Mouse (Mus musculus): ENCODE measurements around the gene Mgme1. TPM values are rescaled to one million over a fixed set of nuclear protein-coding genes. Genes with fewer than 3 reads are reported as not detected.

Mgme1 gene
- polyA plus RNA-seq, 1 experiment from 2014 or later: 16.0 TPM

DNA sequence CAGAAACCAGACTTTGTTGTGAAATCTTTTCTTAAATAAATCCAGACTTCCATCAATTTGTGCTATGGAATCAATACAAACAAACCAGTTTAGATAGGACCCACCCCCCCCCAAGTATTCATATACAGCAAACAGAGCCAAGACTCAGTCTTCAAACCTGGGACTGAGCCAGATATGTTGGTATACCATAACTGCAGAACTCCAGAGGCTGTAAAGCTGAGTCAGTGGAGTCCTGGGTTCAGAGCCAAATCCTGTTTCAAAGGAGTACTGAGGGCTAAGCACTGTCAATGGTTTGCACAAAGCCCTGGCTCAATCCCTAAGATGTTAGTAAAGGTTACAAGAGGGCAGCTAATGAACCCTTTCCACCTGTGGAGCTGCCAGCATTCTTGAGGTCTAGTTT is 20.4 kb upstream of the Mgme1 start:
- no peak for DNase-seq (ENCODE audit: low spot score)
- H3K4me2 ChIP-seq (ENCODE audit: low read length): no peak overlapping the region
- H3K27ac ChIP-seq: no peak overlapping the region
- no peak overlapping the region for H3K9ac ChIP-seq (ENCODE audit: low read depth, low read length)
- no peak for TF ChIP-seq CTCF (IDR thresholded peaks at IDR 0.05; ENCODE audit: low read depth)
- H3K4me3 ChIP-seq (replicated peaks; ENCODE audit: low read depth, low read length): no peak overlapping the region
- H3K9me3 ChIP-seq (replicated peaks; ENCODE audit: low read length): no peaks in the 10 kb centered on the region
- no peaks in the 10 kb centered on the region for H3K4me1 ChIP-seq (replicated peaks; ENCODE audit: insufficient read depth, low read length)
- no peaks in the 10 kb centered on the region for H3K27me3 ChIP-seq (ENCODE audit: insufficient read depth, low read length)
- peaks cover 57% of the 10 kb centered on the region for H3K36me3 ChIP-seq (ENCODE audit: insufficient read depth, low read length)
- ATAC-seq (replicated peaks; ENCODE audit: low FRiP score, low read depth): no peak

DNA sequence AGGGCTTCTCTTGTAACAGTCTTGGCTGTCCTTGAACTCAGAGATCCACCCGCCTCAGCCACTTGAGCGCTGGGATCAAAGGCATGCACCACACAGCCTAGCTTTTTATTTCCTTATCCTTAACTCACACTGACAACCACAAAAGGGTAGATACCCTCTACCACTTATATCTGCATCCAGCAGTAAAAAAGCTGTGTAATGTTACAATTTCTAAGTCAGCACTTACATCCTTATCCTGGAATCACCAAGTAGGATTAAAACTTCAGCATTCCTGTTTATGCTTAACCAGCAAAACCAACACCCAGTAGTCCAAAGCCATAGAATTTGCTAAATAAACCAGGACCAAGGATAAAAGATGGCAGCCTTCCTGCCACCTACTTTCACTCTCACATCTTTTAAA is 7.6 kb upstream of the Mgme1 start:
- Histone ChIP-seq H3K9me3 (replicated peaks; ENCODE audit: low read length) (no peaks in the 10 kb centered on the region), H3K27ac (no peak overlapping the region), H3K27me3 (ENCODE audit: insufficient read depth, low read length) (no peaks in the 10 kb centered on the region), H3K4me3 (replicated peaks; ENCODE audit: low read depth, low read length) (no peak overlapping the region), H3K9ac (ENCODE audit: low read depth, low read length) (no peak overlapping the region), H3K4me1 (replicated peaks; ENCODE audit: insufficient read depth, low read length) (0 out of 2 replicates have a peak, but pooled peaks cover 7% of the 10 kb centered on the region), H3K4me2 (ENCODE audit: low read length) (no peak overlapping the region), H3K36me3 (ENCODE audit: insufficient read depth, low read length) (peaks cover 24% of the 10 kb centered on the region)
- ATAC-seq (replicated peaks; ENCODE audit: low FRiP score, low read depth) (no peak), DNase-seq (ENCODE audit: low spot score) (no peak)
- WGBS: 94% methylated on average over 2 of the region's 2 CpGs
- no peak for TF ChIP-seq CTCF (IDR thresholded peaks at IDR 0.05; ENCODE audit: low read depth)

DNA sequence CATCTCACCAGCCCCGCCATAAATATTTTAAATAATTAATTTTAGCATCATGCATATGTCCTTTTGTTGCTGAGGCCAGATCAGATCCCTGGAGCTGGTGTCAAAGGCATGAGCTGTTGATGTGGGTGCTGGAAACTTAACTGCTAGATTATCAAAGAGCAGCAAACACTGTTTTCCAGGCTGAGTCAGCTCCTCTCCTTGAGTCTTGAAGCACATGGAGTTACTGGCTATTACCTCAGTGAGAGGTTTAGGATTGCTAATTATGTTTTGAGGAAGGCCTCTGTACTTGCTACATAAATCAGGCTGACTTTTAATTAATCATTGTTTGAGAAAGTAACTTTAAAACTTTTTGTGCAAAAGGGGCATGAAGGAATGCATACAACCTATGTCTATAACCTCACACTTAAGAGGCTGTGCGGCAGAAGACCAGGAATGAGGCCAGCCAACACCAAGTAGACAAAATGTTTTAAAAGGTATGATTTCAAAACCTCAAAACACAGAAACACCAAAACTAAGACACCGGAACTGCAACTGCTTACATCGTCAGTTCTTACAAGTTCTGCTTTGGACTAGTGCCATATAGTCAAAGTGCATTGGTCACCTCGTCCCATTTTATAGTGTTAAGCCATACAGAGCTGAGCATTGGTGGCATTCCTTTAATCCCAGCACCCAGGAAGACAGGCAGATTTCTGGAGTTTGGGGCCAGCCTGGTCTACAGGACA is 5.9 kb upstream of the Mgme1 start:
- no peak for TF ChIP-seq CTCF (IDR thresholded peaks at IDR 0.05; ENCODE audit: low read depth)
- Histone ChIP-seq H3K27me3 (ENCODE audit: insufficient read depth, low read length) (no peaks in the 10 kb centered on the region), H3K9me3 (replicated peaks; ENCODE audit: low read length) (no peaks in the 10 kb centered on the region), H3K27ac (peak overlapping the region; percentile 54; the same call in 1 of the 2 replicates), H3K36me3 (ENCODE audit: insufficient read depth, low read length) (0 out of 2 replicates have a peak, but pooled peaks cover 14% of the 10 kb centered on the region), H3K9ac (ENCODE audit: low read depth, low read length) (no peak overlapping the region), H3K4me1 (replicated peaks; ENCODE audit: insufficient read depth, low read length) (peaks cover 13% of the 10 kb centered on the region), H3K4me3 (replicated peaks; ENCODE audit: low read depth, low read length) (no peak overlapping the region), H3K4me2 (ENCODE audit: low read length) (no peak overlapping the region)
- ATAC-seq (replicated peaks; ENCODE audit: low FRiP score, low read depth) (peak; percentile 40; the same call in 1 of the 2 replicates), DNase-seq (ENCODE audit: low spot score) (no peak)
- 42% methylated on average over 5 of the region's 5 CpGs for WGBS

DNA sequence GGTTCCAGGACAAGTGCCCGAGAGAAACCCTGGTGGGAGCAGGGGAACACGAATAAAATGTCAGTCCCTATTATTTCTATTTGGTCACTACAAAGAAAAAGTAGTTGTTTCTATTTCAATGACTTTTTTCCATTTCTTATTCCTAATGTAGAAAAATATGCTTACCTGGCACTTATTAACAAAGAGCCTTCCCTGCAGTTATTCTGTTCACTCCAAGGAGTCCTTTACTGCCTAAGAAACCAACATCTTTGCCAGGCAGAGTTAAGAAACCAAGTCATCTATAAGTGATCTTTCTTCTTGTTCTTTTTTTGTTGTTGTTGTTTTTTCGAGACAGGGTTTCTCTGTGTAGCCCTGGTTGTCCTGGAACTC is 5.4 kb upstream of the Mgme1 start:
- no peak overlapping the region for H3K4me2 ChIP-seq (ENCODE audit: low read length)
- no peak overlapping the region for H3K9ac ChIP-seq (ENCODE audit: low read depth, low read length)
- 67% methylated on average over 3 of the region's 3 CpGs for WGBS
- H3K4me3 ChIP-seq (replicated peaks; ENCODE audit: low read depth, low read length): no peak overlapping the region
- no peak for TF ChIP-seq CTCF (IDR thresholded peaks at IDR 0.05; ENCODE audit: low read depth)
- peaks cover 13% of the 10 kb centered on the region for H3K4me1 ChIP-seq (replicated peaks; ENCODE audit: insufficient read depth, low read length)
- DNase-seq (ENCODE audit: low spot score) (no peak), ATAC-seq (replicated peaks; ENCODE audit: low FRiP score, low read depth) (no peak)
- H3K27ac ChIP-seq: peak overlapping the region; percentile 54; the same call in 1 of the 2 replicates
- H3K9me3 ChIP-seq (replicated peaks; ENCODE audit: low read length): no peaks in the 10 kb centered on the region
- H3K27me3 ChIP-seq (ENCODE audit: insufficient read depth, low read length): no peaks in the 10 kb centered on the region
- H3K36me3 ChIP-seq (ENCODE audit: insufficient read depth, low read length): 0 out of 2 replicates have a peak, but pooled peaks cover 14% of the 10 kb centered on the region

DNA sequence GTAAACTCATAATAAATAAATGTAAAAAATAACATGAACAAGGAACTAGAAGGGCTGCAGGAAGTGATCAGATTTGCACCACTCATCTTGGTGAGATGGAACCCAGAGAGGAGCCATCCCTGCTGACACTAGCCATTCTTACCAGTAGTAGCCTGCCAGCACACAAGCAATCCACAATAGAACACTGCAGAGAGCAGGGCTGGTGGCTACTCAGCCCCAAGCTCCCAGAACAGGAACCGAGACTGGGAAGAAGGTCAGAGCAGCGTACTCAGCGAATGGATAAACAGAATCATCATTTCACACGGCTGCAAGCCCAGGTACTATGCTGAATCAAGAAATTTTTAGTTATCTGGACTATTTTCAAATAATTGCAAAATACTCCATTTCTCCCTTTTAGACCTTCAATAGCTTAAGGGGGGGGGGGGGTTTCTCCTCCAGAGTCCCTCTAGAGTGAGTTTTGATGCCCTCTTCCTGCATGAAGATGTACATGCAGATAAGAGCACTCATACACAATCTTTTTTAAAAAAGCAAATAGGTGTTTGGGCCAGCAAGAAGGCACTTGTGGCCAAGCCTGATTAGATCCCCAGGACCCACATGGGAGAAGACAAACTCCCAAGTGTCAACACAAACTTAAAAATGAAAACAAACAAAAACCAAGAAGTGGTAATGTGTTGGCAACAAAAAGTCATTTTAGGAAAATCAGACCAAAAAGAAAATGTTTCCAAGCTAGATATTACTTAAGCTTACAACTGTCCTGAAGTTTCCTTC is 4.4 kb upstream of the Mgme1 start:
- no peak overlapping the region for H3K27ac ChIP-seq
- H3K9me3 ChIP-seq (replicated peaks; ENCODE audit: low read length): no peaks in the 10 kb centered on the region
- no peaks in the 10 kb centered on the region for H3K27me3 ChIP-seq (ENCODE audit: insufficient read depth, low read length)
- H3K4me3 ChIP-seq (replicated peaks; ENCODE audit: low read depth, low read length): no peak overlapping the region
- H3K9ac ChIP-seq (ENCODE audit: low read depth, low read length): no peak overlapping the region
- no peak overlapping the region for H3K4me2 ChIP-seq (ENCODE audit: low read length)
- H3K4me1 ChIP-seq (replicated peaks; ENCODE audit: insufficient read depth, low read length): peaks cover 13% of the 10 kb centered on the region
- H3K36me3 ChIP-seq (ENCODE audit: insufficient read depth, low read length): 0 out of 2 replicates have a peak, but pooled peaks cover 7% of the 10 kb centered on the region
- DNase-seq (ENCODE audit: low spot score) (no peak), ATAC-seq (replicated peaks; ENCODE audit: low FRiP score, low read depth) (no peak)
- WGBS: 55% methylated on average over 4 of the region's 4 CpGs
- no peak for TF ChIP-seq CTCF (IDR thresholded peaks at IDR 0.05; ENCODE audit: low read depth)

DNA sequence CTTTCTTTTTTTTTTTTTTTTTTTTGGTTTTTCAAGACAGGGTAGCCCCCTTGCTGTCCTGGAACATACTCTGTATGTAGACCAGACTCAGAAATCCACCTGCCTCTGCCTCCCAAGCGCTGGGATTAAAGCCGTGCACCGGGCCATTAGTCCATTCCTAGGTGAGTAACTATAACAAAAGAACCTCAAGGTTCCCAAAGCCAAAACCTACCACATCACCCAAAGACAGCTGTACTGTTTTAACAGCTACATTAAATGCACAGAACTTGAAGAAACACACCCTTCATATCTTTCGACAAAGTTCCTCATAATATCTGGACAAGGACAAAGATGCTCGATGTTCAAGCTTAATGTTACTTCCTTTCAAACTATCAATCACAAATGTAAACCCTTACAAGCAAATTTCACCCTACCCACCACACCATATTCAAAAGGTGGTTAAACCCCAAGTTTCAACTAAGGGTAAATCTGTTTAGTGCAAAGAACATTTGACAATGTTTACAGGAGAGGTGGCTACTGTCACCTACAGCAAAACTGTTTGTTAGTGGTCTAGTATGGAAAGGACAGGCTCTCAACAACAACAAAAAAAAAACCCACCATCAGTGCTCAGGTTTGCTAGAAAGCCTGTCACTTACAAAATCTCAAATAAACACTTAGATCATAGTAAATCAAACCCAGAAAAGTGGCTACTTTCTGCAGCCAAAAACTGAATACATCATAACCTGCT is 3.3 kb upstream of the Mgme1 start:
- Histone ChIP-seq H3K27me3 (ENCODE audit: insufficient read depth, low read length) (no peaks in the 10 kb centered on the region), H3K4me2 (ENCODE audit: low read length) (peak overlapping the region; percentile 21; the same call in 1 of the 2 replicates), H3K9me3 (replicated peaks; ENCODE audit: low read length) (no peaks in the 10 kb centered on the region), H3K4me1 (replicated peaks; ENCODE audit: insufficient read depth, low read length) (peaks cover 13% of the 10 kb centered on the region), H3K27ac (peak overlapping the region; percentile 31; the same call in 1 of the 2 replicates), H3K4me3 (replicated peaks; ENCODE audit: low read depth, low read length) (no peak overlapping the region), H3K9ac (ENCODE audit: low read depth, low read length) (no peak overlapping the region), H3K36me3 (ENCODE audit: insufficient read depth, low read length) (no peaks in the 10 kb centered on the region)
- ATAC-seq (replicated peaks; ENCODE audit: low FRiP score, low read depth): no peak
- no peak for DNase-seq (ENCODE audit: low spot score)
- 57% methylated on average over 5 of the region's 5 CpGs for WGBS
- TF ChIP-seq CTCF (IDR thresholded peaks at IDR 0.05; ENCODE audit: low read depth): no peak
